Mouse (Mus musculus) liver, embryonic 11.5 days (tissue): Measurements from ENCODE around the gene Ankrd53. TPM values are rescaled to one million over a fixed set of nuclear protein-coding genes. Genes with fewer than 3 reads are reported as not detected.
A peak's percentile ranks its signal among the peaks of the same experiment; 100 is the strongest.

ENCODE experiments used
- ATAC-seq: fragments of 200-750 bp; cut with Nextera tagmentation; replicated peaks from 2 replicates; pipeline ENCODE4 v1.8.0; 2017; ENCODE audit warnings: moderate number of reproducible peaks, mild to moderate bottlenecking, moderate TSS enrichment, moderate library complexity; ENCODE audit not compliant: low FRiP score
- DNase-seq: peaks from one replicate; pipeline ENCODE4 v3.0.0-alpha.2; 2017; ENCODE audit warnings: low spot score
- H3K27ac ChIP-seq: fragments of 300-500 bp; sonication (generic); 2 replicates; pipeline ENCODE4 v1.5.1; 2014; ENCODE audit warnings: mild to moderate bottlenecking, low read depth, low read length, control low read depth
- H3K27me3 ChIP-seq: fragments of 300-500 bp; sonication (generic); replicated peaks from 2 replicates; pipeline ENCODE4 v1.6.1; 2014; ENCODE audit warnings: low read length, mixed read lengths; ENCODE audit not compliant: control insufficient read depth, insufficient read depth
- H3K36me3 ChIP-seq: fragments of 300-500 bp; sonication (generic); 2 replicates; pipeline ENCODE4 v1.6.1; 2014; ENCODE audit warnings: mild to moderate bottlenecking, low read length, moderate library complexity, mixed read lengths; ENCODE audit not compliant: control insufficient read depth, insufficient read depth
- H3K4me1 ChIP-seq: fragments of 300-500 bp; sonication (generic); replicated peaks from 2 replicates; pipeline ENCODE4 v1.6.1; 2014; ENCODE audit warnings: low read length, mixed read lengths; ENCODE audit not compliant: control insufficient read depth, insufficient read depth
- H3K4me2 ChIP-seq: fragments of 300-500 bp; sonication (generic); 2 replicates; pipeline ENCODE4 v1.6.1; 2014; ENCODE audit warnings: mild to moderate bottlenecking, control low read depth, moderate library complexity
- H3K4me3 ChIP-seq: fragments of 300-500 bp; sonication (generic); 2 replicates; pipeline ENCODE4 v1.5.1; 2014; ENCODE audit warnings: low read depth, low read length, control low read depth
- H3K9ac ChIP-seq: fragments of 300-500 bp; sonication (generic); 2 replicates; pipeline ENCODE4 v1.6.1; 2014; ENCODE audit warnings: low read depth, low read length, control low read depth
- H3K9me3 ChIP-seq: fragments of 300-500 bp; sonication (generic); 2 replicates; pipeline ENCODE4 v1.6.1; 2016; ENCODE audit warnings: low read length, inconsistent platforms, mixed read lengths; ENCODE audit not compliant: control insufficient read depth
- WGBS: fragments of 180-500 bp; shearing (Covaris S2); extraction: QIAGEN DNeasy Blood & Tissue Kit; methylation state at CpG from one replicate; pipeline ENCODE4 v1.1.7; 2014; 5-methylcytosine and 5-hydroxymethylcytosine counted together
- polyA plus RNA-seq: library from polyadenylated mRNA; unstranded; fragments of >200 nt; fragmentation: Nextera tagmentation; extraction: Ambion mirVana; gene quantifications from 2 replicates; pipeline ENCODE4 v1.2.1, GENCODE M21; 2014

Gene Ankrd53
- polyA plus RNA-seq, 1 experiment from 2014 or later, result 0.18 TPM

- peak; percentile 19 for ATAC-seq
- peaks cover 10% of the 10 kb centered on the region for H3K4me1 ChIP-seq
- H3K36me3 ChIP-seq, result no peaks in the 10 kb centered on the region
- peak overlapping the region; percentile 92 for H3K4me2 ChIP-seq
- peak overlapping the region; percentile 70 for H3K4me3 ChIP-seq
- H3K27me3 ChIP-seq, result no peaks in the 10 kb centered on the region; the same call in 1 of the 2 replicates
- H3K9ac ChIP-seq, result peak overlapping the region; percentile 81
- H3K27ac ChIP-seq, result peak overlapping the region; percentile 95
- 5% methylated on average over 13 of the region's 13 CpGs for WGBS
- DNase-seq, result no peak
- H3K9me3 ChIP-seq, result no peaks in the 10 kb centered on the region
Observed at GRCm38 (mm10) chr6:83795492-83795900, 33.1 kb downstream of the Ankrd53 start.

- ATAC-seq (no peak), DNase-seq (no peak)
- WGBS, result 55% methylated on average over 3 of the region's 3 CpGs
- no peak overlapping the region for H3K4me3 ChIP-seq
- H3K4me1 ChIP-seq, result peaks cover 10% of the 10 kb centered on the region
- no peaks in the 10 kb centered on the region for H3K9me3 ChIP-seq
- H3K4me2 ChIP-seq, result no peak overlapping the region
- H3K36me3 ChIP-seq, result peaks cover 4% of the 10 kb centered on the region; the same call in 1 of the 2 replicates
- no peaks in the 10 kb centered on the region; the same call in 1 of the 2 replicates for H3K27me3 ChIP-seq
- H3K27ac ChIP-seq, result no peak overlapping the region
- H3K9ac ChIP-seq, result no peak overlapping the region
Observed at GRCm38 (mm10) chr6:83796686-83797085, 34.2 kb downstream of the Ankrd53 start.

- Histone ChIP-seq H3K4me2 (no peak overlapping the region), H3K4me1 (no peaks in the 10 kb centered on the region), H3K9me3 (no peaks in the 10 kb centered on the region), H3K9ac (no peak overlapping the region), H3K4me3 (no peak overlapping the region), H3K27me3 (no peaks in the 10 kb centered on the region; the same call in 1 of the 2 replicates), H3K36me3 (peaks cover 4% of the 10 kb centered on the region; the same call in 1 of the 2 replicates), H3K27ac (no peak overlapping the region)
- ATAC-seq (no peak), DNase-seq (no peak)
- 88% methylated on average over 5 of the region's 5 CpGs for WGBS
Observed at GRCm38 (mm10) chr6:83802033-83802432, 39.6 kb downstream of the Ankrd53 start.

- no peak for ATAC-seq
- no peak overlapping the region for H3K4me3 ChIP-seq
- no peaks in the 10 kb centered on the region for H3K27me3 ChIP-seq
- H3K4me1 ChIP-seq, result no peaks in the 10 kb centered on the region
- H3K36me3 ChIP-seq, result peaks cover 4% of the 10 kb centered on the region; the same call in 1 of the 2 replicates
- 93% methylated on average over 3 of the region's 3 CpGs for WGBS
- H3K9ac ChIP-seq, result no peak overlapping the region
- DNase-seq, result no peak
- no peaks in the 10 kb centered on the region for H3K9me3 ChIP-seq
- no peak overlapping the region for H3K27ac ChIP-seq
- H3K4me2 ChIP-seq, result no peak overlapping the region
Observed at GRCm38 (mm10) chr6:83802846-83803245, 40.4 kb downstream of the Ankrd53 start.

- H3K4me3 ChIP-seq, result no peak overlapping the region
- DNase-seq, result no peak
- peaks cover 2% of the 10 kb centered on the region; the same call in 1 of the 2 replicates for H3K36me3 ChIP-seq
- no peak overlapping the region for H3K27ac ChIP-seq
- no peaks in the 10 kb centered on the region for H3K9me3 ChIP-seq
- no peak overlapping the region for H3K4me2 ChIP-seq
- WGBS, result 85% methylated on average over 3 of the region's 3 CpGs
- H3K4me1 ChIP-seq, result no peaks in the 10 kb centered on the region
- no peak for ATAC-seq
- no peak overlapping the region for H3K9ac ChIP-seq
- no peaks in the 10 kb centered on the region for H3K27me3 ChIP-seq
Observed at GRCm38 (mm10) chr6:83815801-83816200, 53.4 kb downstream of the Ankrd53 start.

Other genes with a start within 250 kb of the Ankrd53 start
- 7.6 and 9.1 TPM in 2 replicates for gene Actg2, start 226.4 kb upstream of the Ankrd53 start, polyA plus RNA-seq
- 21.2 TPM in 2 replicates for gene Stambp, start 189.9 kb upstream of the Ankrd53 start, polyA plus RNA-seq
- gene Clec4f, start 106.5 kb upstream of the Ankrd53 start, polyA plus RNA-seq, result 1.0 and 1.3 TPM in 2 replicates
- not detected in 2 replicates for gene Cd207, start 84.8 kb upstream of the Ankrd53 start, polyA plus RNA-seq
- gene Vax2, start 51.4 kb upstream of the Ankrd53 start, polyA plus RNA-seq, result not detected in 2 replicates
- gene Atp6v1b1, start 19.7 kb upstream of the Ankrd53 start, polyA plus RNA-seq, result not detected in 2 replicates
- gene Tex261, start 13.2 kb downstream of the Ankrd53 start, polyA plus RNA-seq, result 69.8 and 77.3 TPM in 2 replicates
- 19.9 and 25.0 TPM in 2 replicates for gene Nagk, start 32.3 kb downstream of the Ankrd53 start, polyA plus RNA-seq
- gene Paip2b, start 69.1 kb downstream of the Ankrd53 start, polyA plus RNA-seq, result 8.4 and 9.2 TPM in 2 replicates
- 53.1 and 54.9 TPM in 2 replicates for gene Zfp638, start 104.5 kb downstream of the Ankrd53 start, polyA plus RNA-seq
- 4.7 and 5.3 TPM in 2 replicates for gene Dysf, start 245.9 kb downstream of the Ankrd53 start, polyA plus RNA-seq